Mouse (Mus musculus): ENCODE measurements around the gene Cnpy2.

Gene Cnpy2

DNA sequence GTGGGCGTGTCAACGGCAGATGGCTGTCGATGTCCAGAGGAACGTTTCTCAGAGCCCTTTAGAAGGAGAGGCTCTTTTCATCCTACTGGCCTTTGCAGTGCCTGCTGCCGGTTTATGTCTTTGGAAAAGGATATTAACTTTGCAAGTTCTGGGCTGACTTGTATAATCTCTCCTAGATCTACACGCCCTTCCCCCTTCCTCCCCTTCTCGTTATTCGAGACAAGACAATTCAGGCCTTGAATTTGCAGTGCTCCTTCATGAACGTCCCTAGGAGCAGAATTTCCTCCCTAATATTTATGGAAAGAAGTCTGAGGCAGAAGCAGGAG is 46.9 kb downstream of the Cnpy2 start:
- no peak for DNase-seq

DNA sequence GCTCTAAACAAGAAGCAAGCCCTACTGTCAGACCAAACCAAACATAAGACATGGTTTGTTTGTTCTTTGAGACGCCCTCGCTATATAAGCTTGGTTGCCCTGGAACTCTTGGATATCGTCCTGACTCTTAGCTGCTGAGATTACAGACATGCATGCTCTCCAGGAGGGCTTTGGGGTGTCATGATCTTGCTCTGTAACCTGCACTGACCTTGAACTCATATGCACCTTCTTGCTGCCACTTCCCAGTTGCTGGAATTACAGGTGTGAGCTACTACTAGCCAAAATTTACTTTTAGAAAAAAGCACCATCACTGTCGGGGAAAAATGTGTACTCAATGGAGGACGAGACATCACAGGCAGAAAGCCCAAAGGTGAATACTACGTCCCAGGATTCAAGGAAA is 47.3 kb downstream of the Cnpy2 start:
- no peak for DNase-seq

DNA sequence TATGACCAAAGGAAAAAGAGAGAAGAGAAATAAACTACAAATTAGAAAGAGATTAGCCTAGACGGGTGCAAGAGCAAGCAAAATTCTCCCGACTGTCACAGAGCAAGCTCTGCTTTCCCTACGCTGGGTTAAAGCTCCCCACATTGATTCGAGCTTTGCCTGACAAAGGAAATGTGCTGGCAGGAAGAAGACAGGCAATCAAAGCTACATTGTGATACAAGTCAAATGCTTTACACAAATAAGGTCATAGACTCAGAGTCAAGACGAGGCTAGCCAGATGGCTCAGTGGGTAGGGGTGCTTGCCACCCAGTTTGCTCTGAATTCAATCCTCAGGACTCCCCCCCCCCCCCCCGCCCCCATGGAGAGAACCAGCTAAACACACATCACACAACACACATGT is 47.8 kb downstream of the Cnpy2 start:
- no peak for DNase-seq

DNA sequence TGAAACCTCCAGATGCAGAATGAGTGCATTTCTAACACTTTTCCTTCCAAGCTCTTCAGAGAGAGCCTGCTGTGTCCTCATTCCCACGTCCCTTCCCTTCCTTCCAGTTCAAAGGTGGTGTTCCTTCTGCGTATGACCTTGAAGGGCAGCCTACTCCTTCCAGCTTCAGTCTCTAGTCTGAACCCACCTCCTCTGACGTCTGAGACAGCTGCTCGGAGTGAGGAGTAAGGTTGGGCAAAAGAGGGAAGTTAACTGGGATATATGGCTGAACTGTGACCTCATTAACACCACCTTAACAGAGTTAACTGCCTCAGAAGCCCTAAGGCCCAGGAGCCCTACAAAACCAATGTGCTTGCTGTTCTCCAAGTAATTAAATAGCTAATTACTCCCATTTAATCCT is 48.3 kb downstream of the Cnpy2 start:
- DNase-seq: no peak

GRCm38 (mm10) chr10:128372142-128372541 is 49.9 kb downstream of the Cnpy2 start:
- no peak for DNase-seq

GRCm38 (mm10) chr10:128372989-128373748 is 50.9 kb downstream of the Cnpy2 start:
- no peak for DNase-seq

- no peak for DNase-seq
These were observed 52.1 kb downstream of the Cnpy2 start for GRCm38 (mm10) chr10:128374393-128374792.

DNA sequence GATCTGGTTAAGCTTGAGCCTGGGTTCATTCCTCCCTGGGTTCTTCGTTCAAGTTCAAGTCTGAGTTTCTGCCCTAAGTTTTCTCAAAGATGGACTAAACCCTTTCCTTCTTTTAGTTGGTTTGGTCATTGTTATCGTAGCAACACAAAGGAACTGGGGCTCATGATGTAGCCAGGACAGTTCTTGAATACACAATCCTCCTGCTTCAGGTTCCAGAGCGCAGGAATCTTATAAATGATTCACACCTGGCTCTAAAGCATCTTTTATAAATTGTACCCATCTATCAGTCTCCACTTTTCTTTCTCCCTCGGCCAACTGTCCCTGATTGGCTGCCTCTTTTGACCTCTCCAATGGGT is 53.8 kb downstream of the Cnpy2 start:
- no peak for DNase-seq

DNA sequence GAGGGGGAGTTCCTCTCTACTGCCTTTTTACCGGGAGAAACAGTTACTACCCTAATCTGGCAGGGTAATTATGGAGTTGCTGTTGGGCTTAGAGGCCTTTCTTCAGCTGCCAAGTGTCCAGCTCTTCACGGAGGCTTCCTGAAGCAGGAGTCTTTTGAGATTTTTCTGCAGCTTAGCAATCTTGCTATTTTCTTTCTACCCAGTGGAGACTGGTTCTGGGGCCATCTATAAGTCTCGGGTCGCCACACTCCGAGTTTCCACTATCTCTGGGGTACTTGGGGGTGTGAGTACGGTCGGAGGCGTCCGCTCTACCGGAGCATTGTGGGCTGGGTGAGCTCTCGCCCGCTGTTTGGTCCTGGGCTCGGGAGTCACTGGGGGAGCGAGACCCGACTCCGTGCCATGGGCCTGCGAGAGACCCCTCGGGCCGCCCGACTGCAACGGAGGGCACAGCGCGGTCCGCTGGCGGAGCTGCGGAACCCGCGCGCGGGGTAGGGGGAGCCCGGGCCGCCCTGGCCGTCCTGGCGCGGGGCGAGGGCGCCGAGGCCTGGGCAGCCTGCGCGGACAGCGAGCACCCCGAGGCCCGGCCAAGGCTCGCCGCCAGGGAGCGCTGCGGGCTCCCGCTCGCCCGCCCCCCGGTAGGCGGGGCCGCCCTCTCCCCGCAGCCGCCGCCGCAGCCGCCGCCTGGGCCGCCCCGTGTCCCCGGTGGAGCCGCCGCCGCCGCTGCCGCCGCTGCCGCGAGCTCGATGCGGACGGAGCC is 54.4 kb downstream of the Cnpy2 start, which contains the start of gene Ankrd52:
Gene Ankrd52 (plus strand): TSS at position 661 of the 757 bp plus-strand sequence.
- peak; percentile 79 for DNase-seq
